ENCODE assay signal across 12 mouse cellular contexts in the genomic region with DNA sequence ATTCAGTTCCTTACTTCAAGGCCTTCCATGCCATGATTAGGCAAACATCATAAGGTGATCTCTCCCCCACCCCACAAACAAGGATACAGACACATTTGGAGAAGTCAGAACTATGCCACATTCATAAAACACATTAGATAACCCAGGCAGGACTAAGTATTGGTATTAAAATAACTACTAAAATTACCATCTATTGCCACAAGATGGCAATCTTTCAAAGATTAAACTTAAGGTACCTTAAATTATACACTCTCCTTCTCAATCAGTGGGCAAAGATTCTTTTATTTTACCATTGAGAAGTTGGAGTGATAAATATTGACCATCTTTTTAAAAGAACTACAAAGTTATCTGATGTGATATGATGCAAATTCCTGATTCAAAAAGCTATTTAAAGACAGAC.
A peak's percentile ranks its signal among the peaks of the same experiment; 100 is the strongest.
DNase-seq lines count a peak whose midpoint lies in the region; ATAC-seq and TF ChIP-seq lines count a peak whose summit lies in the region.
"Had no signal": no experiment of that assay in that cellular context is flagged by ENCODE, and none has a peak within 500 bp of the region (broad histone marks: within the 10 kb centered on the region; RNA-seq: fewer than 3 reads in every experiment).

No protein-coding gene starts in this region.

- peak; percentile 63 for TF ChIP-seq RAD21 in MEL (IDR thresholded peaks at IDR 0.05; ENCODE audit: low read depth, low read length)

- no peaks in the 10 kb centered on the region for H3K4me1 ChIP-seq in liver, adult 2 months (ENCODE audit: control insufficient read depth, insufficient read depth, low read length)
- no peaks in the 10 kb centered on the region for H3K4me1 ChIP-seq in MEL (ENCODE audit: control insufficient read depth in 1 of 2, insufficient read depth in 2 of 2, low read length in 2 of 2)
- H3K4me1 ChIP-seq: forebrain, embryonic 12.5 days had no signal

- H3K9ac ChIP-seq in liver, adult 2 months (ENCODE audit: low read depth, low read length) = no peak overlapping the region
- no peak overlapping the region for H3K9ac ChIP-seq in MEL (ENCODE audit: control insufficient read depth, low read depth, low read length, poor library complexity, severe bottlenecking)
- H3K9ac ChIP-seq: forebrain, embryonic 12.5 days had no signal

- no peak for TF ChIP-seq CTCF in liver, adult 2 months (IDR thresholded peaks at IDR 0.05; ENCODE audit: low read depth, low read length)
- TF ChIP-seq CTCF in MEL (IDR thresholded peaks at IDR 0.05 in 2 of 3, conservative IDR thresholded peaks at IDR 0.05 in 1 of 3; ENCODE audit: control insufficient read depth in 1 of 3, insufficient read depth in 1 of 3, low read depth in 2 of 3, low read length in 3 of 3, poor library complexity in 1 of 3, severe bottlenecking in 1 of 3) = peak in 1 of 3 experiments; percentile 54; a peak in 2 of 6 replicates

- H3K79me2 ChIP-seq in liver, adult 2 months (ENCODE audit: control insufficient read depth, insufficient read depth, low read length) = no peaks in the 10 kb centered on the region; the same call in 1 of the 2 replicates
- H3K79me2 ChIP-seq in MEL (ENCODE audit: control insufficient read depth, insufficient read depth, low read length, poor library complexity) = no peaks in the 10 kb centered on the region

- 0 out of 2 replicates have a peak, but pooled peaks have one; percentile 50 for ATAC-seq in megakaryocyte progenitor cell, adult 5-6 weeks (replicated peaks; ENCODE audit: poor library complexity)
- no peak for ATAC-seq in cerebellum, adult (ENCODE audit: insufficient number of reproducible peaks, low FRiP score, low TSS enrichment)

- H3K4me3 ChIP-seq in liver, adult 2 months (ENCODE audit: insufficient read depth, low read depth, low read length) = no peak overlapping the region
- H3K4me3 ChIP-seq in MEL (ENCODE audit: control insufficient read depth in 1 of 2, insufficient read depth in 1 of 2, low read depth in 2 of 2, low read length in 2 of 2) = no peak overlapping the region
- H3K4me3 ChIP-seq: forebrain, embryonic 12.5 days had no signal

- no peaks in the 10 kb centered on the region for H3K9me3 ChIP-seq in MEL (replicated peaks; ENCODE audit: insufficient read depth, low read length)
- H3K9me3 ChIP-seq: forebrain, embryonic 12.5 days had no signal

- H3K36me3 ChIP-seq in liver, adult 2 months (ENCODE audit: control insufficient read depth, insufficient read depth, low read length) = peaks cover 30% of the 10 kb centered on the region
- H3K36me3 ChIP-seq in MEL (ENCODE audit: control insufficient read depth in 1 of 2, insufficient read depth in 2 of 2, low read length in 2 of 2) = no peaks in the 10 kb centered on the region
- H3K36me3 ChIP-seq: forebrain, embryonic 12.5 days had no signal

- no peak for TF ChIP-seq EP300 in MEL (IDR thresholded peaks at IDR 0.05; ENCODE audit: low read depth in 1 of 2, low read length in 2 of 2)

- no peaks in the 10 kb centered on the region for H3K27me3 ChIP-seq in liver, adult 2 months (ENCODE audit: control insufficient read depth, insufficient read depth, low read length)
- no peaks in the 10 kb centered on the region for H3K27me3 ChIP-seq in MEL (ENCODE audit: control insufficient read depth in 1 of 2, insufficient read depth in 2 of 2, low read length in 2 of 2)
- H3K27me3 ChIP-seq: forebrain, embryonic 12.5 days had no signal

- DNase-seq in heart, adult 8-10 months (ENCODE audit: low spot score) = peak; percentile 16
- DNase-seq in heart, adult 9 months (ENCODE audit: low spot score in 2 of 2) = no peak
- peak; percentile 19 for DNase-seq in liver, adult 2 months (ENCODE audit: extremely low read depth, low read depth, low spot score)
- DNase-seq in liver (no peak), MEL (ENCODE audit: low read depth, low spot score) (peak; percentile 36)
- no peak for DNase-seq in natural killer cell, adult 2 months (ENCODE audit: low spot score in 2 of 2)
- DNase-seq: kidney, postnatal 14 days; left cerebral cortex, postnatal 4 days; lung, postnatal 14 days had no signal

- TF ChIP-seq POLR2A in liver, adult 2 months (IDR thresholded peaks at IDR 0.05; ENCODE audit: extremely low read depth, insufficient read depth, low read length) = no peak
- TF ChIP-seq POLR2A in MEL (IDR thresholded peaks at IDR 0.05; ENCODE audit: control insufficient read depth in 1 of 2, insufficient read depth in 1 of 2, low read depth in 1 of 2, low read length in 2 of 2, poor library complexity in 1 of 2) = no peak

- no peak overlapping the region for H3K27ac ChIP-seq in liver, adult 2 months (replicated peaks; ENCODE audit: insufficient read depth, low read depth, low read length)
- H3K27ac ChIP-seq in MEL (ENCODE audit: control insufficient read depth, low read depth, low read length) = no peak overlapping the region
- H3K27ac ChIP-seq: forebrain, embryonic 12.5 days had no signal

TF ChIP-seq in MEL, 35 proteins besides CTCF, POLR2A, EP300 and RAD21:
- TF ChIP-seq MYC (IDR thresholded peaks at IDR 0.05; ENCODE audit: low read depth, low read length) = no peak
- TF ChIP-seq POLR2AphosphoS5 (IDR thresholded peaks at IDR 0.05; ENCODE audit: borderline replicate concordance, low read depth, low read length) = no peak
- no peak for TF ChIP-seq JUND (IDR thresholded peaks at IDR 0.05; ENCODE audit: low read depth, low read length)
- TF ChIP-seq BHLHE40 (IDR thresholded peaks at IDR 0.05; ENCODE audit: borderline replicate concordance, low read depth, low read length) = no peak
- TF ChIP-seq SMC3 (IDR thresholded peaks at IDR 0.05; ENCODE audit: low read depth, low read length) = peak; percentile 67
- TF ChIP-seq MXI1 (IDR thresholded peaks at IDR 0.05; ENCODE audit: low read depth, low read length) = no peak
- TF ChIP-seq SIN3A (IDR thresholded peaks at IDR 0.05; ENCODE audit: low read length) = no peak
- no peak for TF ChIP-seq E2F4 (IDR thresholded peaks at IDR 0.05; ENCODE audit: borderline replicate concordance, low read depth, low read length)
- TF ChIP-seq ZC3H11A (IDR thresholded peaks at IDR 0.05; ENCODE audit: low read depth, low read length) = peak; percentile 13; the same call in 1 of the 2 replicates
- TF ChIP-seq POLR2AphosphoS2 (IDR thresholded peaks at IDR 0.05; ENCODE audit: low read length) = no peak
- TF ChIP-seq ZMIZ1 (IDR thresholded peaks at IDR 0.05; ENCODE audit: low read depth, low read length) = no peak
- no peak for TF ChIP-seq MAZ (IDR thresholded peaks at IDR 0.05; ENCODE audit: low read depth, low read length)
- TF ChIP-seq MAX (IDR thresholded peaks at IDR 0.05; ENCODE audit: low read length) = no peak

Comparison
In these comparisons a context has a peak if more than half of its experiments do, and no peak if none do; other contexts are left out.
1. DNase-seq: peak in heart, adult 8-10 months (single experiment), liver, adult 2 months (single experiment) and MEL (single experiment); none in heart, adult 9 months (0 of 2), liver (single experiment) and natural killer cell, adult 2 months (0 of 2).